Mouse (Mus musculus) ZHBTc4 (cell line): Measurements from ENCODE around the gene Coro2a.

ENCODE experiments used
- DNase-seq: peaks from one replicate; pipeline ENCODE4 v3.0.0-alpha.2; 2011; ENCODE audit warnings: low read depth, low spot score

Coro2a gene

GRCm38 (mm10) chr4:46560069-46560705, 41.8 kb downstream of the Coro2a start:
- no peak for DNase-seq

- no peak for DNase-seq
Observed at GRCm38 (mm10) chr4:46558672-46559667, 43.0 kb downstream of the Coro2a start.

GRCm38 (mm10) chr4:46556933-46557332, 45.1 kb downstream of the Coro2a start:
- no peak for DNase-seq

- DNase-seq: no peak
Observed at GRCm38 (mm10) chr4:46555762-46556161, 46.2 kb downstream of the Coro2a start.

GRCm38 (mm10) chr4:46554295-46555069, 47.5 kb downstream of the Coro2a start:
- DNase-seq: no peak

GRCm38 (mm10) chr4:46553864-46554263, 48.1 kb downstream of the Coro2a start:
- no peak for DNase-seq

GRCm38 (mm10) chr4:46550406-46550805, 51.6 kb downstream of the Coro2a start:
- DNase-seq: no peak

GRCm38 (mm10) chr4:46549979-46550378, 52.0 kb downstream of the Coro2a start:
- DNase-seq: no peak

GRCm38 (mm10) chr4:46546709-46547108, 55.3 kb downstream of the Coro2a start:
- no peak for DNase-seq

GRCm38 (mm10) chr4:46545498-46545897, 56.5 kb downstream of the Coro2a start:
- DNase-seq: peak; percentile 26

- peak; percentile 70 for DNase-seq
Observed at GRCm38 (mm10) chr4:46544313-46544712, 57.7 kb downstream of the Coro2a start.

- no peak for DNase-seq
Observed at GRCm38 (mm10) chr4:46543366-46544050, 58.5 kb downstream of the Coro2a start.

- no peak for DNase-seq
Observed at GRCm38 (mm10) chr4:46541707-46542106, 60.3 kb downstream of the Coro2a start.

GRCm38 (mm10) chr4:46539167-46539566, 62.8 kb downstream of the Coro2a start:
- DNase-seq: no peak

GRCm38 (mm10) chr4:46535840-46536361, 66.1 kb downstream of the Coro2a start, which contains the start of gene Trim14:
Gene Trim14, minus strand, starts transcription at chr4:46536141.
- peak; percentile 92 for DNase-seq

- DNase-seq: peak; percentile 36
Observed at GRCm38 (mm10) chr4:46535094-46535830, 66.7 kb downstream of the Coro2a start.

GRCm38 (mm10) chr4:46533934-46534720, 67.9 kb downstream of the Coro2a start:
- DNase-seq: peak; percentile 55

GRCm38 (mm10) chr4:46532926-46533325, 69.1 kb downstream of the Coro2a start:
- no peak for DNase-seq

GRCm38 (mm10) chr4:46532511-46532910, 69.5 kb downstream of the Coro2a start:
- no peak for DNase-seq
